ENCODE assay signal across 29 mouse cellular contexts in genomic region chr5:90861876-90862375, GRCm38 (mm10). TPM values are rescaled to one million over a fixed set of nuclear protein-coding genes. Genes with fewer than 3 reads are reported as not detected.
"Had no signal": no experiment of that assay in that cellular context is flagged by ENCODE, and none has a peak within 500 bp of the region (broad histone marks: within the 10 kb centered on the region; RNA-seq: fewer than 3 reads in every experiment).

No protein-coding gene starts in this region.

- H3K9me3 ChIP-seq: limb, embryonic 10.5 days; limb, embryonic 13.5 days; liver, embryonic 13.5 days; megakaryocyte, embryonic 14.5 days; midbrain, embryonic 10.5 days; midbrain, embryonic 13.5 days; neural tube, embryonic 12.5 days; neural tube, embryonic 15.5 days; stomach, embryonic 15.5 days had no signal

- H3K27ac ChIP-seq: kidney, postnatal 0 days; layer of hippocampus, adult 2 months; limb, embryonic 10.5 days; limb, embryonic 13.5 days; liver, embryonic 13.5 days; midbrain, embryonic 10.5 days; midbrain, embryonic 13.5 days; neural tube, embryonic 12.5 days; neural tube, embryonic 15.5 days; stomach, embryonic 15.5 days had no signal

- H3K4me2 ChIP-seq: limb, embryonic 13.5 days; liver, embryonic 13.5 days; lung, embryonic 14.5 days; midbrain, embryonic 13.5 days; neural tube, embryonic 12.5 days; neural tube, embryonic 15.5 days; stomach, embryonic 15.5 days had no signal

- ATAC-seq: intestine, embryonic 16.5 days; midbrain, embryonic 13.5 days; midbrain, embryonic 16.5 days had no signal

- H3K9ac ChIP-seq: limb, embryonic 13.5 days; liver, embryonic 13.5 days; lung, embryonic 14.5 days; midbrain, embryonic 13.5 days; neural tube, embryonic 12.5 days; neural tube, embryonic 15.5 days; stomach, embryonic 15.5 days had no signal

- H3K27me3 ChIP-seq: liver, embryonic 13.5 days; megakaryocyte, embryonic 14.5 days; midbrain, embryonic 13.5 days; neural tube, embryonic 12.5 days; neural tube, embryonic 15.5 days; stomach, embryonic 15.5 days had no signal

- DNase-seq: kidney, adult 2 months; kidney, postnatal 25 days; layer of hippocampus, adult 9-11 months; liver; liver, embryonic 13.5 days; lung, embryonic 14.5 days; lung, postnatal 14 days; lung, postnatal 4 days; right cerebral cortex, adult 18-20 months; right cerebral cortex, postnatal 25 days; spleen, adult 18-20 months; thymus, postnatal 36 days had no signal

- H3K4me1 ChIP-seq: limb, embryonic 10.5 days; limb, embryonic 13.5 days; liver, embryonic 13.5 days; midbrain, embryonic 10.5 days; midbrain, embryonic 13.5 days; neural tube, embryonic 12.5 days; neural tube, embryonic 15.5 days; stomach, embryonic 15.5 days had no signal

- H3K4me3 ChIP-seq: layer of hippocampus, adult 2 months; limb, embryonic 10.5 days; limb, embryonic 13.5 days; liver, embryonic 13.5 days; megakaryocyte, embryonic 14.5 days; midbrain, embryonic 10.5 days; midbrain, embryonic 13.5 days; neural tube, embryonic 12.5 days; neural tube, embryonic 15.5 days; stomach, embryonic 15.5 days had no signal

- H3K36me3 ChIP-seq: limb, embryonic 10.5 days; limb, embryonic 13.5 days; liver, embryonic 13.5 days; midbrain, embryonic 10.5 days; midbrain, embryonic 13.5 days; neural tube, embryonic 12.5 days; neural tube, embryonic 15.5 days; stomach, embryonic 15.5 days had no signal

RNA-seq across cellular contexts. Expression of gene Cxcl1, which starts 29.1 kb away (rescaled TPM):
- total RNA-seq: layer of hippocampus, adult 2 months; left cerebral cortex, adult 18-20 months; left cerebral cortex, postnatal 25 days had no signal
- polyA plus RNA-seq: midbrain, embryonic 10.5 days; midbrain, embryonic 13.5 days; midbrain, embryonic 16.5 days; neural tube, embryonic 12.5 days had no signal

RNA-seq across cellular contexts. Expression of gene Cxcl2, which starts 41.7 kb away (rescaled TPM):
- total RNA-seq: layer of hippocampus, adult 2 months; layer of hippocampus, postnatal 25 days; left cerebral cortex, adult 18-20 months; left cerebral cortex, postnatal 25 days had no signal
- polyA plus RNA-seq: intestine, embryonic 16.5 days; kidney, embryonic 14.5 days; kidney, postnatal 0 days; limb, embryonic 10.5 days; liver, embryonic 13.5 days; liver, embryonic 16.5 days; lung, embryonic 14.5 days; midbrain, embryonic 10.5 days; midbrain, embryonic 13.5 days; neural tube, embryonic 12.5 days; neural tube, embryonic 15.5 days; stomach, embryonic 15.5 days had no signal
